Mouse (Mus musculus) testis, postnatal 14 days (tissue): ENCODE measurements around the gene Palld.

Experiments
- DNase-seq: peaks from one replicate; pipeline ENCODE4 v3.0.0; 2021; ENCODE audit warnings: low spot score

Palld gene

GRCm38 (mm10) chr8:61586529-61586928 lies 316.0 kb downstream of the Palld start:
- DNase-seq = no peak

- DNase-seq = no peak
These were observed 316.7 kb downstream of the Palld start for GRCm38 (mm10) chr8:61585746-61586145.

GRCm38 (mm10) chr8:61584714-61585383 lies 317.6 kb downstream of the Palld start:
- DNase-seq = no peak

- no peak for DNase-seq
These were observed 319.9 kb downstream of the Palld start for GRCm38 (mm10) chr8:61582547-61582946.

- no peak for DNase-seq
These were observed 321.2 kb downstream of the Palld start for GRCm38 (mm10) chr8:61581259-61581658.

GRCm38 (mm10) chr8:61579831-61580230 lies 322.7 kb downstream of the Palld start:
- DNase-seq = no peak

- DNase-seq = no peak
These were observed 323.7 kb downstream of the Palld start for GRCm38 (mm10) chr8:61578754-61579153.

- no peak for DNase-seq
These were observed 327.3 kb downstream of the Palld start for GRCm38 (mm10) chr8:61575096-61575653.

GRCm38 (mm10) chr8:61574526-61574925 lies 328.0 kb downstream of the Palld start:
- no peak for DNase-seq

- DNase-seq = no peak
These were observed 329.1 kb downstream of the Palld start for GRCm38 (mm10) chr8:61573179-61573937.

GRCm38 (mm10) chr8:61572697-61573096 lies 329.8 kb downstream of the Palld start:
- no peak for DNase-seq

GRCm38 (mm10) chr8:61570637-61571036 lies 331.9 kb downstream of the Palld start:
- no peak for DNase-seq

- no peak for DNase-seq
These were observed 332.8 kb downstream of the Palld start for GRCm38 (mm10) chr8:61569721-61570120.

- no peak for DNase-seq
These were observed 333.3 kb downstream of the Palld start for GRCm38 (mm10) chr8:61569211-61569610.

- no peak for DNase-seq
These were observed 339.1 kb downstream of the Palld start for GRCm38 (mm10) chr8:61563378-61563777.

GRCm38 (mm10) chr8:61562626-61563025 lies 339.9 kb downstream of the Palld start:
- DNase-seq = no peak

GRCm38 (mm10) chr8:61561220-61561619 lies 341.3 kb downstream of the Palld start:
- DNase-seq = no peak

- DNase-seq = no peak
These were observed 342.5 kb downstream of the Palld start for GRCm38 (mm10) chr8:61559979-61560378.

GRCm38 (mm10) chr8:61559450-61559849 lies 343.0 kb downstream of the Palld start:
- DNase-seq = no peak

GRCm38 (mm10) chr8:61558051-61558846 lies 344.2 kb downstream of the Palld start:
- DNase-seq = no peak

GRCm38 (mm10) chr8:61557036-61557435 lies 345.5 kb downstream of the Palld start:
- DNase-seq = no peak

- DNase-seq = no peak
These were observed 346.3 kb downstream of the Palld start for GRCm38 (mm10) chr8:61556219-61556618.
